Mouse (Mus musculus): ENCODE results near the gene 9930104L06Rik.

Gene 9930104L06Rik

DNA sequence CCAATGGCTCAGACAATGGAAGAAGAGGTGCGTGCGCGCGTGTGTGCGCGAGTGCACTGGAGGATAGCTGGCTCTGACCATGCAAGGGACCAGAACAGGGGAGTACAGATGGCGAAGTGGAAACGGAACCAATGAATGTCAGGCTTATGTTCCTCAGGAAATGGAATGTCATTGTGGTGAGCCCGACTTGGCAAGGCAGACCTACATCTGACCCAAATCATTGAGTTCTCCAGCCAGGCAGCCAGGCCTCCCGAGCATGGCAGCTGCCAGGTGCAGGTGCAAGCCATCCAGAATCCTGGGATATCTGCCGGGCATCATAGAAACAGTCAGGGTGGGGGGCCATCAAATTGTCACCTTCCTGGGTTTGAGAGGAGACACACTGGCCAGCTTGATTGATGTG, 24.1 kb downstream of the 9930104L06Rik start:
- DNase-seq (ENCODE audit: low spot score in 2 of 2) = no peak

DNA sequence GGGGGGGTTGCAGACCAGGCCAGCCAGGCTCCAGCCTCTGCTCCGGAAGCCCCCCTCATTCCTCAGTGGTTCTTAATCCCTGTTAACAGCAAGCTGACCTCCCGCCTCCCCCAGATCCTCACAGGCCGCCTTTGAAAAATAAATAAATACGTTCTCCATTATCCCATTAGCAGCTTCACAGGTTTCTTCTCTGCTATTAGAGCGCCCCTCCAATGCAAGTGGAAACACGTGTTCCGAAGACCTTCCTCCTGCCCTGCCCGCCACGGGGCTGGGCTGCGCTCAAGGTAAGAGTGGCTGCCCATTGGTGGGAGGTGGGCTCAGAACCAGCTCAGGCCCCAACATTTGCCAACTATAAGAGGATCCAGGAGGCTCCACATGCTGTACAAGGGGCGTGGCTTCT, 25.7 kb downstream of the 9930104L06Rik start:
- DNase-seq (ENCODE audit: low spot score in 2 of 2) = no peak

DNA sequence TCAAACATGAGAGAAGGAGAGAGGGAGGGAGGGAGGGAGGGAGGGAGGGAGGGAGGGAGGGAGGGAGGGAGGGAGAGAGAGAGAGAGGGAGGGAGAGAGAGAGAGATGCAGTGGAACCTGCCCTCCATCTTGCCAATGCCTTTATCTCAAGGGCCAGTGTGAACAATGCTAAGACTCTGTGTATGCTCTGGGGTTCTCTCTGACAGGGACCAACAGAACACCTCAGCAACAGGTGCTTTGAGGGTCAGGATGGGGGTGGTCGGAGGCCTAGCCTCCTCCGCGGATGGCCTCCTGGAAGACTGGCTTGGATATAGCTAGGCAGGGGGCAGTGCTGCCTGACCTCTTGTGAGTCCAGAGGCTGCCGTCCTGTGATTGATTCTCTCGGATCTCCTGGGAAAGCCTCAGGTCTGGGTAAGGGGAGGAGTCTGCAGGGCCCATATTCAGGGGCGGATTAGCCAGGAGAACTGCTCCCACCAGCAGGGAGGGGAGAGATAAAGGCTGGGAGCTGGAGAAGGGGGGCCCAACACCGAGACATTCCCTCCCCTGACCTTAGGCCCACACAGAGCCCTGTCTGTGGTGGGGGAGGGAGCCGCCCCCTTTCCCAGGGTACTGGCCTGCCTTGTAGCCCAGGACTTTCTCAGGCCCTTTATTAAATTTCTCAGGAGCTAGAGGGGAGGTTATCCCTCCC, 28.2 kb downstream of the 9930104L06Rik start:
- no peak for DNase-seq (ENCODE audit: low spot score in 2 of 2)

DNA sequence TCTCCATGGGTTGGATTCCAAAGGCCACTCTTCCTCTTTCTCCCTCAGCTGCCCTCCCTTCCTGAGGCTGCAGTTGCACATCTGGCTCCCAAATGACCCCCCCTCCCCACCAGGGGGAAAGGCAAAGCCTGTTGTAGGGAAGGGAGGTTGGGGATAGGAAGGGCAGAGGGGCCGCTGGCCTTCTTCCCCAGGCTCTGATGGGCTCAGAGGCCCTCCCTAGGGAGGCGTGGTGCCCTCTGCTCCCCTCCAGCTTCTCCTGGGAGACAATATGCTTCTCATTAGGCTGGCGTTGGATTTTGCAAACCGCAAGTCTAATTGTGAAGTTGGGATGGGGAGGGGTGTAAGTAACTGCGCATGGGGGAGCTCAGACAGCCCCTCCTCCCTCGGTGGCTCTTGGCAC, 31.9 kb downstream of the 9930104L06Rik start:
- DNase-seq (ENCODE audit: low spot score in 2 of 2) = no peak

DNA sequence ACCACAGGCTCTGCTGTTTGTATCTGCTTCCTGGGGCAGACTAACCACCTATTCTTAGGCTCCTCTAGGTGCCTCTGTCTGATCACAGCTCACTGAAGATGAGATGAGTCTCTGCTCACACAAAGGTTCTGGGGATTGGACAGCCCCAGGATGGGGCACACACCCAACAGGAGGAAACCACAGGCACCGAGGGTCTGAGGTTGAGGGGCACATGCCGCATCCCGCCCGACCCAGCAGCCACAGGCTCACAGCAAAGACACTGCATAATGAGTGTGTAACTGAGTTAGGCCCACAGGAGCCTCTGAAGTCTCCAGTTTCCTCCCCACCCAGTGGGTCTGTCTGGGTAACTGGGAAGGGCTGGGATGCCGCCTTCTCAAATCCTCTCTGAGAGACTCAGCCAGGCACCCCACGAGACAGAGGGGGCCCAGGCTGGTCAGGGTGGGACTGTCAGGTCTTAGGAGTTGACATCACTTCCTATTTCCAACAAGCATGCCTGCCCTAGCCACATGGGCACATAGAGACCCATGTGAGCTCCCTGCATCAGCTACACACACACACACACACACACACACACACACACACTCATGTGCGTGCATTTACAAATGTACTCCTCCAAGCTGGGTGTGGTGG, 32.5 kb downstream of the 9930104L06Rik start:
- DNase-seq (ENCODE audit: low spot score in 2 of 2) = no peak

DNA sequence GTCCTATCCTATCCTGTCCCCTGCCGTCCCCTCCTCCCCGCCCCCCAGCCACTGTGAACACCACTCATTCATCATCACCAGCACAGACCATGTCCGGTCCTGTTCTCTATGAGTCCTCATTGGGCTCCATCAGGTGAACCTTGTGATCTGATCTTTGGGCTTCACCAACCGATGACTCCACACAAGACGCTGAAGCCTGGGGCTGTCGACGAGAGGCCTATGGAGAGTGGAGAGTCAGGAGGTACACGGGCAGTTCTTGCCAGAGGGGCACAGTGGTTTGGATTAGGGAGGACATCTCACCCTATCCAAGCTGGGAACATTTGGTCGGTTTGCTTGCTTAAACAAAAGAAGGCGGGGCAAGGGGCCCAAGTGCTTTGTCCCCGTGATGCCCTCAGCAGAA, 33.3 kb downstream of the 9930104L06Rik start:
- DNase-seq (ENCODE audit: low spot score in 2 of 2) = no peak

DNA sequence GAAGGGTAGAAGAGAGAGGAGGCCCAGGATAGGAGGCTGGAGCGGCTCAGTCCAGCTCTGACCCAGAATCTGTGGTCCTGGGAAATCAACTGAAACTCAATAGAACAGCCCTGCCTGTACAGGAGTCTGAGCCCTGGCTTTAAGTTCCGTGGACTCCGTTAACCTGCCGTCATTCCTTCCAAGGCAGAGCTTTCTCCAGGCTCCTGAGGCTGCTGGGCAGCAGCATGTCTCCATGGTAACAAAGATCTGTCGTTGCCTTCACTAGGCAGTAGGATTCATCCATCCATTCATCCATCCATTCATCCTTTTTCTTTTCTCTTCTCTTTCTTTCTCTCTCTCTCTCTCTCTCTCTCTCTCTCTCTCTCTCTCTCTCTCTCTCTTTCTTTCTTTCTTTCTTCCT, 33.8 kb downstream of the 9930104L06Rik start:
- DNase-seq (ENCODE audit: low spot score in 2 of 2) = no peak

DNA sequence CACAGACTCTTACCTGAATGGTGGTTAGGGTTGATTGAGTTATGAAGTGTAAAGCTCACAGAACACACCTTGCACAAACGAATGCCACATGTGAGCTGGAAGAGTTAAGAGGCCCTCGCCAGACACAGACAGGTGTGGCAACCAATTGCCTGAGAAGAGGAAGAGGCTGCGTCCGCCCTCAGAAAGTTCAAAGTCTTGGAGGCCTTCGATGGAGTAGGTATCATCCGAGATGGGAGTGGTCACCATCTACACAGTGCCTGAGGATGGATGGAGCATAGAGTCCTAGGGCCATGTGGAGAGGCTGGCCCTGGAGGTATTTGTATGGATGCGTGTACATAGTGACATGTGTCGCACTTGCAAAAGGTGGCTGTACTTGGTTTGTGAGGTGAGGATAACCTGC, 34.2 kb downstream of the 9930104L06Rik start:
- no peak for DNase-seq (ENCODE audit: low spot score in 2 of 2)

DNA sequence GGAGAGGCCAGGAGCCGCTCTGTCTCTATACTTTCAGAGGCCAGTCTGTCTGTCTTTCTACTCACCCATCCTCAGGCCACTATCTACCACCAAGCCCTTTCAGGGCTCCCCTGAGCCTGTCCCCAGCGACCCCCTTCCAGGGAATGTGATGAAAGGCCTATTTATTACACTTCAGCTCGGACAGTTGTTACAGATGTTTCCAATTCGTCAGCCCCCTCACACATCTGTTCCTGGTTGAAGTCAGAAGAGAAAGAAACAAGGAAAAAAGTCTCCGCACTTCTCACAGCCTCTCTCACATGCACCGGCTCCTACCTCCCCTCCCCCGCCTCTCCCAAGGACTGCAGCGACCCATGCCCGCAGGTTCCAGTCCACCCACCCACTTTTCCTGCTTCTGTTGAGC, 35.5 kb downstream of the 9930104L06Rik start:
- DNase-seq (ENCODE audit: low spot score in 2 of 2) = no peak

DNA sequence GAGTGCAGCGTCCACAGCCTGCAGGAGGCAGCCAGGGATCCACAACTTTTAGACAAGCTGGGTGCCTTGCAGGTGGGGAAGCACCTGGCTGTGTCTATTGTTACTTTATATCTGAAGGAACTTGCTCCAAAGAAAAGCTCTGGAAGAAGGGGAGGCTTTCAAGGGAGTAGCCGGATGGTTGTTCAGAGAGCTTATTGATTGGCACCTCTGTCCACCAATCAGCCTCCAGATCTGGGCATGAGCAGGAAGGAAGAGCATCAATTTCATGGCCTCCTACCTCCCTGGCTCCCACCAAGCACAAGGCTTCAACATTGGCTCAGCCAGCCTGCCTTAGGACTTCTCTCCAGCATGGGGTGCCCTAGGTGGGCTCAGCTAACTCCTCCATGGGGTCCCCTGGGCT, 36.4 kb downstream of the 9930104L06Rik start:
- no peak for DNase-seq (ENCODE audit: low spot score in 2 of 2)

DNA sequence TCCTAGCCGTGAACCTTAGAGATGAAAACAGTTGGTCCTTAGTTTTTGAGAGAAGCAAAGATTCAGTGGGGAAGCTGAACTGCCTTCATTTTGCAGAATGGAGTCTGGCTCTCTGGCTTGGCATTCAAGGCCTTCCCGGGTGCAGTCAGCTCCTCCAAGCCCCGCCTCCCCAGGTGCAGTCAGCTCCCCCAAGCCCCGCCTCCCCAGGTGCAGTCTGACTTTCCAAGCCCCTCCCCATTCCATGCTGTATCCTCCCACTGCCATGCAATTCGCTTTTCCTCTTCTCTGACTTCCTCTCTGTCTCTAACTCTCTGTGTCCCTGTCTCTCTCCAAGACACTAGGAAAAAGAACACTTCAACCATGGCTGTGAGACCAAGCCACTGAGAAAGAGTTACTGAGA, 41.4 kb downstream of the 9930104L06Rik start:
- no peak for DNase-seq (ENCODE audit: low spot score in 2 of 2)

DNA sequence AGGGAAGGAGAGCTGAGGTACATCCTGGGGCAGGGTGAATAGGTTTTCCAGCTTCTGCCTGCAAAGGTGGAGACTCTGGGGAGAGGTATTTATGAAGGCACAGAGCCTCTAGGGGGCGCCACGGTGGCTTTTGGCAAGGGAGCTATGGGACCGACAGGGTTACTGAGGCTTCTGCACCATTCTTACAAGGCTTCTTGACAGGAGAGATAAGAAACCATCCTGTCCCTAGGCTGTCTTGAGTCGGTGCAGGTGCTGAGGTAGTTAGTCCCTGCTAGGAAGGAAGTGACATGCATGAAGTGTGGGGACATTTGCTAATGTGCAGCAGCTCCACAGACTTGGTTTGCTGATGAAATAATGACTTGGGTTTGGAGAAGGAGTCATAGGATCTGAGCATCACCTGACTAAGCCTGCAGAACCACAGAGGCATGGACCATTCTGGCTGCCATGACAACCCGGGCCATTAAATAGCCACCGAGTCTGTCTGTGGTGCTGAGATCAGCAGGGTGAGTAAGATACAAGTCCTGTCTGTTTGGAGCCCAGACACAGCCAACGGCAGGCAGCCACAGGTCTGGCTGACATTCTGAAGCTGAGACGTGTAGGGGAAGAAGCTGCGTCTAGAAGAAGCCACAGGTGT, 47.2 kb downstream of the 9930104L06Rik start:
- peak in 1 of 2 experiments; percentile 49 for DNase-seq (ENCODE audit: low spot score in 2 of 2)

DNA sequence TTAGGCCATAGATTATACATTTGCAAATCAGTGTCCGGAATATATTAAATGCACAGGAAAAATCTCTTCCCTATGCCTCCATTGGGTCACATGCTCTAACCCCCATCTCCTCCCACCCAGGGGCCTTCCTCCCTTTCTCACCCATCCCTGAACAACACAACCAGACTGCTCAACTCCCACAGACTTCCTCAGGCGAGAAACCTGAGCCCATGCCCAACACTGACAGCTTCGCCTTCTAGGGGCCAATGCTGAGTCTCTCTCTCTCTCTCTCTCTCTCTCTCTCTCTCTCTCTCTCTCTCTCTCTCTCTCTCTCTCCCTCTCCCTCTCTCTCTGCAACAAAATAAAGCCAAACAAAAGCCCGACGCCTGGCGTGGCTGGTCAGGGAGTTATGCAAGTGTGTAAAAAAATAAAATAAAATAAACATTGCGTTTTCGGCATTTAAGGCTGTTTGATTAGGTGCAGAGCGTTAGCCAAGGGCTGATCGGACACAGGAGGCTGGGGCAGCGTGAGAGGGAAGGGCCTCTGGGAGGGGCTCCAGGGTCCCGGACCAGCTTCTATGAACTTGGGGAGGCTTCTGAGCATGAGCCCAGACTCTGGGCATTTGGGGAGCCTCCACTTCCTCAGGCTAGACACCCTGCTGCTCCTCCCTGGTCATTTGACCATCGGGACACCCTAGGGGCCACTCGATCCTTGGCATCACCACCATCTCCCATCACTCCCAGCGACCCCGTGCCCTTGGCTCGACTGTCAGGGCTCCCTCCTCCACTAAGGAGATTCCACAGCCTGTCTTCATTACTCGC, 48.2 kb downstream of the 9930104L06Rik start:
- DNase-seq (ENCODE audit: low spot score in 2 of 2) = no peak

DNA sequence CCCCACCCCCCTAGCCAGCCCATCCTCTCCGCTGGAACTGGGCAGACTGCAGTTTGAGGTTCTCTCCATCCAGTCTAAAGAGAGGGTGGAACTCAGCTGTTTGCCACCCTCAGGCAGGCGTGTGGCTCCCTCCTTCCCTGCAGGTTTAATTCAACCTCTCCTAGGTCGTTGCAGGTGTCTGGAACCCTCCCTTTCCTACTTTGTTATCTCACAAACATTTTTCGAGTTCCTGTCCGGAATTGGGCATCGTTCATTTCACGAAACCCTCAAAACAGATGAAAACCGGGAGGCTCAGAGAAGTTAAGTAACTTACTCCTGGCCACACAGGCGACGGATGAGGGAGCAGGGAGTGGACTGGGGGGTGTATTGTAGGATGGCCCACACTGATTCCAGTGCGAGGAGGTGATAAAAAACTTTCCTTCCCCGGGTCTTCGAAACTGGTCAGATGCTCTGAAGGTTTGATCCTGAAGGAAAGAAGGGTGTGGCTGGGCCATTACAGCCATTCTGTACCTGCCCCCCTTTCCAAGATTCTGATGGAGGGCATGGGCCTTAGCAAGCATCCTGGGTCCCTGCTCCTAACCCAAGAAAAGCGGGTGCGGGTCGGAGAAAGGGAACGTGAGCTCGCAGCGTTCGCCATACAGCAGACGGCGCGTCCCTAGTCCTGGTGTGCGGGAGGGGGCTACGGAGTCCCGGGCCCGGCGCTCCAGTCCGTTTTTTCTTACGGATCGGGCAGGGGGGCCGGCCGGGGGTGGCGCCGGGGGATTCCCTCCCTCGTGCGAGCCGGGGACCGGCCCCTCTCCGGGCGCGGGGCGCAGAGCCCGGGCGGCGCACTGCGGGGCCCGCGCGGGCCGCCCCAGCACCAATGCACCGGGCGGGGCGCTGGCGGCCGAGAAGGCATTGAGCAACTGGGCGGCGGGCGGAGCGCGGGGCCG, 49.1 kb downstream of the 9930104L06Rik start, which contains the start of gene Rspo1:
Rspo1 (plus strand) TSS at position 760 of the 932 bp plus-strand sequence.
- DNase-seq (ENCODE audit: low spot score in 2 of 2) = no peak

DNA sequence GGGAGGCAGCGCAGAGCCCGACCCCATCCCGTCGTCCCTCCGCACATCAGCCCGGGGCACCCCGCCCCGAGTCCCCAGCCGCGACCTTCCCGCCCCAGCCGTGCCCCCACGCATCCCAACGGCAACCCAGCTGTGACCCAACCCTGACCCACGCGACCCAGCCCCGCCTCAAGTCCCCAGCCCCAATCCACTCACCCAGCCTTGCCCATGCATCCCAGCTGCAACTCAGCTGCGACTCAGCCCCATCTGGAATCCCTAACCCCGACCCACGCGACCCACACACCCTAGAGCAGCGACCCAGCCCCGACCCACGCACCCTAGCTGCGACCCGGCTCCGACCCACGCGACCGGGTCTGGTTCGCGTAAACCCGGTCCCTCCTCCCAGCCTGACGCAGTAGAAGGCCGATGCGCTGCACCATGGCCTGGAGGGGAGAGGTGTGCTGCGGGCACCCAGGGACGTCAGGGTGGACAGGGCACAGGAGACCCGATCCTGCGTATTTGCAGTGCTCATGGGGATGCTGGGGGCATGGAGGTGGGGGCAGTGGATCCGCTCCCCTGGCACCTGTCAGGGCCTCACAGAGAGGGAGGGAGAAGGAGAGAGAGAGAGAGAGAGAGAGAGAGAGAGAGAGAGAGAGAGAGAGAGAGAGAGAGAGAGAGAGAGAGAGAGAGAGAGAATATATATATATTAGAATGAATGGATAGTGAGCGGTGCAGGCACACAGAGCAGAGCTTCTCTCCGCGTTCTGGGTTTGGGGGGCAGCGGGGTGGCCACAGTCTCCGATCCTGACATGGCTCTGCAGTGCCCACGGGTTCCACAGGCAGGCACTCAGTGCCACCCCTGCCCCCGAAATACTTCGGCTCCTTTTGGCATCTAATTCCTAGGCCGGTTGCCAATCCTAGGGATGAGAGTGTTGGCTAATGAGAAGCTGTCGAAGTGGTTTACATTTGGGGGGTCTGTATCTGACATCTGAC, 50.2 kb downstream of the 9930104L06Rik start:
- no peak for DNase-seq (ENCODE audit: low spot score in 2 of 2)

DNA sequence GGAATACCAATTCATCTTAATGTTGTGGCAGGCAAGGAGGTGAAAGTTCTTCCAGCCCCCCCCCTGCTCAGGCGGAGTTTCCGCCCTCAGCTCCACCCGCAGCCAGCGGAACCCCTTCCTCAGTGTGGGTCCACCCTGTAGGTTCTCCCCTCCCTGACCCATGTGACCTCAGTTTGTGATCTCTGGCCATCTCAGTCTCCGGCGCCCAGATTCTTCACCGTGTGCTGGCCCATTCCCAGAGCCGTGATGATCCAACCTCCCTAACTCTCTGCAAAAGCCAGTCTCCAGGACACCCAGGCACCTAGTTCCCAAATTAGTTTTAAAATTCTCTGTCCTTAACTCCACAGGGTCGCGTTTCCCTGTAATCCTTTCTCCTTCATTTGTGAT, 50.9 kb downstream of the 9930104L06Rik start:
- DNase-seq (ENCODE audit: low spot score in 2 of 2) = no peak

DNA sequence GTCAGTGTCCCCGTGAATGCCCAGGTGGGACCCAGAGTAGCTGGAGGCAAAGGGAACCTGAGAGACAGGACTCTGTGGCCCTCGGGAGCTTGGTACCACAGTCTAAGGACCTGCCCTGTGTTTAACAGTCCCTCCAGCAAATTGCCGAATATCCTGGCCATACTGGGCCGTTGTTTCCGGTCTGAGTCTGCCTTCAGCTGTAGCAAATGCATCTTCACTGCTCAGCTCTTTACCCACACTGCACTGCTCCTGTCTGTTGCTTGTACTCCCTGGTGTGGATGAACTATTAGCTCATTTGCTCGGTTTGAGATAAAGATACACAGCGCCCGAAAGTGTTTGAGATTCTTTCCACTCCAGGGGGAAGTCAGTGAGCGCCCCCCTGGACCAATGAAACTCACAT, 51.5 kb downstream of the 9930104L06Rik start:
- DNase-seq (ENCODE audit: low spot score in 2 of 2) = no peak

DNA sequence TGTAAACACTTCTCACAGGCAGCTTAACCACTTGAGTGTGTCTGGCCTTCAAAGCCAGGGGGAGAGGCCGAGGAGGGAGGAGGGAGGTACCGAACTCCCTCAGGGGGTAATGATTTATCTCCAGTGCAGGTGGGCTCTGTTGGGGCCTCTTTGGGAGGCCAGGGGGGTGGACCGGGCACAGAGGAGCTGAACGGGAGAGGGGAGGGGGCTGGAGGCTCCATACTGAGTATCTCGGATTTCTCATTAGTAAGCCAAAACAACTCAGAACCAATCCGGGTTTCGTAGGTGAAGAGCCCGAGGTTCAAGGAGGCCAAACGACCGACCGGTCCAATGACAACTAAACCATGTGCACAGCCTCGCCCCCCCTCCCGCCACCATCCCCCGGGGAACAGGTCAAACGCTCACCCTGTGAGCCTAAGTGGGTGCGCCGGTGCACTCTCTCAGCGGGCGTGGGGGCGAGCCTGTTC, 53.0 kb downstream of the 9930104L06Rik start:
- no peak for DNase-seq (ENCODE audit: low spot score in 2 of 2)

DNA sequence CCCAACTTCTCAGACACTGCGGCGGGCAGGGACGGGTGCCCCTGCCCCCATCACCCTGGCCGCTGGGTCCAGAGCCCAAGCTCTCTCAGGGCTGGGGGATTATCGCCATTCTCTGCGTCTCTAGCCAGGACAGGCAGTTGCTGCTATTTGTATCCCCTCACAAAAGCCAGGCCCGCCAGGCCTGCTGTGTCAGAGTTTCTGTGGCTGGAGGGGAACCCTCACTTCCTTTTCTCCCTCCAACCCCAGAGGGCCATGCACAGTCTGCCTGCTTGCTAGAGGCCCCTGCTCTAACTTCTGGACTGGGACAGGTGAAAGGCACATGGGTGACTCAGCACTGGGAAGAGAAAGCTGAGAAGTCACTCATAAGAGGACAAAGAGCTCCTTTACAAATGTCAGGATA, 53.5 kb downstream of the 9930104L06Rik start:
- no peak for DNase-seq (ENCODE audit: low spot score in 2 of 2)
